Mouse (Mus musculus) kidney, adult 2 months (tissue): ENCODE measurements around the gene Prkci.

Experiments
- CTCF ChIP-seq: fragments of 200-500 bp; conservative IDR thresholded peaks from 2 replicates; pipeline ENCODE4 v1.5.1; 2011; ENCODE audit warnings: low read depth, mild to moderate bottlenecking, control low read depth, low read length, moderate library complexity, mixed read lengths; ENCODE audit not compliant: insufficient read depth, insufficient read length
- POLR2A ChIP-seq: fragments of 200-500 bp; IDR thresholded peaks from one replicate; pipeline ENCODE4 v1.6.1; 2011; ENCODE audit warnings: low read depth, low read length, control low read depth

DNA sequence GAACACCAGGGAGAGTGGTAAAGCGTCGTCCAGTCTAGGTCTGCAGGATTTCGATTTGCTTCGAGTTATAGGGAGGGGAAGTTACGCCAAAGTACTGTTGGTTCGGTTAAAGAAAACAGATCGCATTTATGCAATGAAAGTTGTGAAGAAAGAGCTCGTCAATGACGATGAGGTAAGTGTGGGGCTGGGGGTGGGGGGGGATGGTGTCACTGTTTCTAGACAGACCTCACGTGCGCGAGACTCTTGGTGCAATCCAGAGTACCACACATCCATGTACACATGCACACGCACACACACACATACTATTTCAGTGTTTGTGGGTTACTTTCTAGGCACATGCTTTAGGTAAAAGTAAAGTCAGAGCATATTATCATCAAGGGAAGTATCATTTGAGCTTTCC lies 42.3 kb downstream of the Prkci start:
- TF ChIP-seq CTCF (no peak), POLR2A (no peak)
